ENCODE assay signal across 20 mouse cellular contexts in genomic region chr10:90688696-90689252, GRCm38 (mm10).
DNase-seq lines count a peak whose midpoint lies in the region; ATAC-seq and TF ChIP-seq lines count a peak whose summit lies in the region.
"Had no signal": no experiment of that assay in that cellular context is flagged by ENCODE, and none has a peak within 500 bp of the region (broad histone marks: within the 10 kb centered on the region; RNA-seq: fewer than 3 reads in every experiment).

No protein-coding gene starts in this region.

- no peak for TF ChIP-seq CTCF in layer of hippocampus, adult 2 months (conservative IDR thresholded peaks at IDR 0.05)
- TF ChIP-seq CTCF in CH12.LX (conservative IDR thresholded peaks at IDR 0.05 in 1 of 2, IDR thresholded peaks at IDR 0.05 in 1 of 2; ENCODE audit: low read depth in 2 of 2, low read length in 2 of 2), result no peak
- TF ChIP-seq CTCF in cerebellum, adult 2 months (IDR thresholded peaks at IDR 0.05; ENCODE audit: borderline replicate concordance, insufficient read depth, low read depth, low read length), result no peak

- 48% methylated on average over 13 of the region's 13 CpGs for WGBS in embryonic facial prominence, embryonic 14.5 days
- 65% methylated on average over 13 of the region's 13 CpGs for WGBS in embryonic facial prominence, embryonic 10.5 days
- 46% methylated on average over 13 of the region's 13 CpGs for WGBS in cerebellum, adult 2 months

- no peaks in the 10 kb centered on the region for H3K27me3 ChIP-seq in embryonic facial prominence, embryonic 14.5 days (replicated peaks; ENCODE audit: control insufficient read depth, insufficient read depth, low read length)
- H3K27me3 ChIP-seq in embryonic facial prominence, embryonic 10.5 days (replicated peaks; ENCODE audit: low read depth, poor library complexity, severe bottlenecking), result no peaks in the 10 kb centered on the region
- no peaks in the 10 kb centered on the region for H3K27me3 ChIP-seq in CH12.LX (replicated peaks)
- H3K27me3 ChIP-seq in cerebellum, adult 2 months (ENCODE audit: control insufficient read depth, insufficient read depth, low read length), result no peaks in the 10 kb centered on the region
- H3K27me3 ChIP-seq: forebrain, embryonic 15.5 days; heart, embryonic 13.5 days; liver, embryonic 12.5 days; lung, embryonic 15.5 days; neural tube, embryonic 12.5 days had no signal

- no peaks in the 10 kb centered on the region for H3K79me2 ChIP-seq in CH12.LX (replicated peaks; ENCODE audit: control insufficient read depth, extremely low read depth, insufficient read depth, poor library complexity, severe bottlenecking)

- ATAC-seq in embryonic facial prominence, embryonic 14.5 days (ENCODE audit: low read depth), result no peak
- ATAC-seq: activated CD4-positive, CD25-positive, alpha-beta regulatory T cell, adult 4 months; forebrain, embryonic 15.5 days; hindbrain, postnatal 0 days; liver, embryonic 12.5 days; Patski had no signal

- H3K4me1 ChIP-seq in embryonic facial prominence, embryonic 14.5 days (ENCODE audit: control insufficient read depth, insufficient read depth, low read length), result 0 out of 2 replicates have a peak, but pooled peaks cover 3% of the 10 kb centered on the region
- H3K4me1 ChIP-seq in embryonic facial prominence, embryonic 10.5 days, result peaks cover 17% of the 10 kb centered on the region
- peaks cover 3 to 9% of the 10 kb centered on the region in 2 experiments; a peak in 2 of 4 replicates for H3K4me1 ChIP-seq in CH12.LX (ENCODE audit: control insufficient read depth in 1 of 2, insufficient read depth in 2 of 2)
- H3K4me1 ChIP-seq in cerebellum, adult 2 months (ENCODE audit: control insufficient read depth, insufficient read depth, low read length), result peaks cover 11% of the 10 kb centered on the region
- H3K4me1 ChIP-seq: heart, embryonic 13.5 days; liver, embryonic 12.5 days; lung, embryonic 15.5 days; neural tube, embryonic 12.5 days had no signal

- H3K27ac ChIP-seq in embryonic facial prominence, embryonic 14.5 days (replicated peaks; ENCODE audit: low read depth, low read length), result no peak overlapping the region
- H3K27ac ChIP-seq in embryonic facial prominence, embryonic 10.5 days (replicated peaks), result no peak overlapping the region
- H3K27ac ChIP-seq in layer of hippocampus, adult 2 months, result peak overlapping the region; percentile 78
- H3K27ac ChIP-seq in CH12.LX (ENCODE audit: insufficient read depth, low read depth), result no peak overlapping the region
- 0 out of 2 replicates have a peak overlapping the region, but pooled peaks have one; percentile 27 for H3K27ac ChIP-seq in cerebellum, adult 2 months (ENCODE audit: insufficient read depth, low read length)
- H3K27ac ChIP-seq: heart, embryonic 13.5 days; hindbrain, postnatal 0 days; liver, embryonic 12.5 days; lung, embryonic 15.5 days; neural tube, embryonic 12.5 days had no signal

- dilution Hi-C loops in CH12.LX (cut with MboI; ENCODE audit: extremely low pct_ligation_motif_present, extremely low pct_unique_long_range_greater_than_20kb, low sequenced_read_pairs), result no loop called here

- TF ChIP-seq POLR2A in CH12.LX (IDR thresholded peaks at IDR 0.05; ENCODE audit: low read depth, low read length), result no peak
- TF ChIP-seq POLR2A in cerebellum, adult 2 months (IDR thresholded peaks at IDR 0.05; ENCODE audit: borderline replicate concordance, insufficient read depth, low read length), result no peak

- no peak overlapping the region for H3K9ac ChIP-seq in embryonic facial prominence, embryonic 14.5 days (ENCODE audit: low read depth, low read length)
- no peak overlapping the region for H3K9ac ChIP-seq in CH12.LX (ENCODE audit: insufficient read depth, low read depth)
- H3K9ac ChIP-seq: forebrain, embryonic 15.5 days; heart, embryonic 13.5 days; liver, embryonic 12.5 days; lung, embryonic 15.5 days; neural tube, embryonic 12.5 days had no signal

- no peaks in the 10 kb centered on the region for H3K36me3 ChIP-seq in embryonic facial prominence, embryonic 14.5 days (ENCODE audit: control insufficient read depth, insufficient read depth, low read length)
- no peaks in the 10 kb centered on the region for H3K36me3 ChIP-seq in embryonic facial prominence, embryonic 10.5 days (replicated peaks)
- no peaks in the 10 kb centered on the region for H3K36me3 ChIP-seq in CH12.LX (replicated peaks in 1 of 2; ENCODE audit: control insufficient read depth in 1 of 2, insufficient read depth in 1 of 2, low read length in 1 of 2)
- H3K36me3 ChIP-seq: forebrain, embryonic 15.5 days; heart, embryonic 13.5 days; liver, embryonic 12.5 days; lung, embryonic 15.5 days; neural tube, embryonic 12.5 days had no signal

- TF ChIP-seq EP300 in CH12.LX (IDR thresholded peaks at IDR 0.05; ENCODE audit: low read length), result no peak

- no peak for TF ChIP-seq RAD21 in CH12.LX (IDR thresholded peaks at IDR 0.05; ENCODE audit: low read depth, low read length)

- in situ Hi-C loops in CH12.LX (cut with MboI; ENCODE audit: low pct_ligation_motif_present, low pct_unique_long_range_greater_than_20kb, low sequenced_read_pairs), result no loop called here

- intact Hi-C loops in heart, postnatal 14 days (cut with DNase I), result loop anchor here (1.0 kb wide), 1 partner anchor 607 kb away; no protein-coding TSS in a partner anchor

- peak; percentile 32 for DNase-seq in embryonic facial prominence, embryonic 14.5 days (ENCODE audit: low spot score)
- DNase-seq in embryonic facial prominence, embryonic 10.5 days (ENCODE audit: low spot score), result no peak
- no peak for DNase-seq in layer of hippocampus, adult 2 months (ENCODE audit: low spot score in 2 of 2)
- DNase-seq in layer of hippocampus, postnatal 10 days (ENCODE audit: low spot score in 2 of 2), result no peak
- no peak for DNase-seq in CH12.LX (ENCODE audit: extremely low read depth)
- peak; percentile 45 to 59 for DNase-seq in cerebellum, adult 2 months
- DNase-seq in retina, embryonic 14.5 days (ENCODE audit: low spot score), result no peak
- DNase-seq in heart, postnatal 14 days, result no peak
- DNase-seq: kidney, adult 11 months; kidney, postnatal 36 days; right cerebral cortex, postnatal 4 days; thymus, postnatal 25 days had no signal

- H3K4me2 ChIP-seq in embryonic facial prominence, embryonic 14.5 days (ENCODE audit: low read depth, low read length), result no peak overlapping the region
- peak overlapping the region; percentile 82 for H3K4me2 ChIP-seq in CH12.LX (ENCODE audit: insufficient read depth, low read depth, poor library complexity, severe bottlenecking)
- H3K4me2 ChIP-seq: forebrain, embryonic 15.5 days; heart, embryonic 13.5 days; liver, embryonic 12.5 days; lung, embryonic 15.5 days; neural tube, embryonic 12.5 days had no signal

- no peak overlapping the region for H3K4me3 ChIP-seq in embryonic facial prominence, embryonic 14.5 days (ENCODE audit: low read depth, low read length)
- H3K4me3 ChIP-seq in embryonic facial prominence, embryonic 10.5 days, result no peak overlapping the region
- no peak overlapping the region for H3K4me3 ChIP-seq in layer of hippocampus, adult 2 months
- H3K4me3 ChIP-seq in CH12.LX (replicated peaks in 1 of 3; ENCODE audit: low read depth in 2 of 3, low read length in 2 of 3, poor library complexity in 1 of 3), result no peak overlapping the region
- no peak overlapping the region for H3K4me3 ChIP-seq in cerebellum, adult 2 months (replicated peaks; ENCODE audit: insufficient read depth, low read depth, low read length)
- H3K4me3 ChIP-seq: forebrain, embryonic 15.5 days; heart, embryonic 13.5 days; liver, embryonic 12.5 days; lung, embryonic 15.5 days; neural tube, embryonic 12.5 days had no signal

- H3K9me3 ChIP-seq in embryonic facial prominence, embryonic 14.5 days (ENCODE audit: control insufficient read depth, low read length), result no peaks in the 10 kb centered on the region
- H3K9me3 ChIP-seq in embryonic facial prominence, embryonic 10.5 days, result no peaks in the 10 kb centered on the region
- H3K9me3 ChIP-seq in CH12.LX (replicated peaks; ENCODE audit: low read length), result no peaks in the 10 kb centered on the region
- H3K9me3 ChIP-seq: forebrain, embryonic 15.5 days; heart, embryonic 13.5 days; liver, embryonic 12.5 days; lung, embryonic 15.5 days; neural tube, embryonic 12.5 days had no signal

TF ChIP-seq in CH12.LX, 34 proteins besides CTCF, POLR2A, EP300 and RAD21:
- no peak for TF ChIP-seq ZNF384 (IDR thresholded peaks at IDR 0.05; ENCODE audit: low read depth, low read length)
- TF ChIP-seq CHD2 (IDR thresholded peaks at IDR 0.05; ENCODE audit: low read length), result no peak
- no peak for TF ChIP-seq ZKSCAN1 (IDR thresholded peaks at IDR 0.05; ENCODE audit: borderline replicate concordance, low read depth, low read length)
- no peak for TF ChIP-seq JUND (conservative IDR thresholded peaks at IDR 0.05; ENCODE audit: low read depth, low read length)
- no peak for TF ChIP-seq MXI1 (IDR thresholded peaks at IDR 0.05; ENCODE audit: low read depth, low read length)
- TF ChIP-seq KAT2A (IDR thresholded peaks at IDR 0.05; ENCODE audit: insufficient replicate concordance, low read length), result no peak
- no peak for TF ChIP-seq SMC3 (IDR thresholded peaks at IDR 0.05; ENCODE audit: low read depth, low read length)

Comparison
In these comparisons a context has a peak if more than half of its experiments do, and no peak if none do; other contexts are left out.
1. DNase-seq: peak in embryonic facial prominence, embryonic 14.5 days (single experiment) and cerebellum, adult 2 months (2 of 2); none in embryonic facial prominence, embryonic 10.5 days (single experiment), layer of hippocampus, adult 2 months (0 of 2), layer of hippocampus, postnatal 10 days (0 of 2), CH12.LX (single experiment), retina, embryonic 14.5 days (single experiment) and heart, postnatal 14 days (0 of 2).
2. H3K27ac ChIP-seq: peak in layer of hippocampus, adult 2 months (single experiment) and cerebellum, adult 2 months (single experiment); none in embryonic facial prominence, embryonic 14.5 days (single experiment), embryonic facial prominence, embryonic 10.5 days (single experiment) and CH12.LX (single experiment).